Mouse (Mus musculus) gastrocnemius, postnatal 36 days (tissue): Measurements from ENCODE around the gene Gm45799. TPM values are rescaled to one million over a fixed set of nuclear protein-coding genes. Genes with fewer than 3 reads are reported as not detected.

ENCODE experiments used
- DNase-seq, 2 experiments: peaks; one replicate each; pipeline ENCODE4 v3.0.0; 2022
- intact Hi-C: fragments of 180-260 bp; cut with DNase I; formaldehyde crosslinking; loops from one replicate; pipeline ENCODE4 v1.15.1; 2025
- long read RNA-seq, 2 experiments: library from polyadenylated mRNA; stranded (forward); transcript quantifications; one replicate each; pipeline ENCODE4 v2.0.0; 2021
- total RNA-seq, 2 experiments: library from RNA; stranded (reverse); gene quantifications; 2 replicates each; pipeline ENCODE4 v1.2.3; 2021

Gene Gm45799
- 1 to 10 TPM; 1.8 to 2.2 TPM for total RNA-seq
- long read RNA-seq, experiment 1, partial matches to known transcripts = 0 of 10 reads
- long read RNA-seq, experiment 1, other reads (novel, unspliced or antisense) = 10 of 10 reads
- long read RNA-seq, experiment 2, partial matches to known transcripts = 0 of 1 reads
- long read RNA-seq, experiment 2, other reads (novel, unspliced or antisense) = 1 of 1 reads

DNA sequence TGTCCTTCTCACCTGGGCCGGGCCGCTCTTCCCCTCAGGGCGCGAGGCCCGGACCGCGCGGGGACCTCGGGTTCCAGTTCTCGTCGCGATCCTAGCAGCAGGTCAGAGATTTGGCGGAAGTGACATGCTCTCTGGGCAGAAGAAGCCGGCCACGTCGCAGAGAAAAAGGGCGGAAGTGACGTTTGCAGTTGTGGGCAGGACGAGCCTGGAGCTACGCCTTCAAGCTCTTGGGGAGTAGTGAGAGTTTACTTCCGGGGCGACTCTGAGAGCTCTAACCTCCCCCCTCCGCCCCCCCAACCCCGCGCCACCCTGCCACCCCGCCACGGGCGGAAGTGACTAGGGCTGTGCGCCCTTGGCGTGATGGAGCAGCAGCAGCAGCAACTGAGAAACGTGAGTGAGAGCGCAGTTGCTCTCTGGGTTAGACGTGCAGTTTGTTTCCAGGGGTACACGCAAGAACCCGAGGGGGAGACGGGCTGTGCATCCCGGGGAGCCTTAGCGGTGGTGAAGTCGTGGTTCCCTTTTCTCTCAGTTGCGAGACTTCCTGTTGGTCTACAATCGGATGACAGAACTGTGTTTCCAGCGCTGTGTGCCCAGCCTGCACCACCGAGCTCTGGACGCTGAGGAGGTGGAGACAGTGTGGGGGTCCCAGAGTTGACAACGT, at the start of gene Gm45799, which contains the start of gene Arfip2:
TSS of gene Gm45799 (plus strand) at position 320 of the 661 bp plus-strand sequence.
TSS of gene Arfip2 (minus strand) at position 184 of the 661 bp plus-strand sequence.
- intact Hi-C loops = loop anchor here (5.0 kb wide), 1 partner anchor 92 kb away; no protein-coding TSS in a partner anchor
- peak; percentile 94 for DNase-seq

DNA sequence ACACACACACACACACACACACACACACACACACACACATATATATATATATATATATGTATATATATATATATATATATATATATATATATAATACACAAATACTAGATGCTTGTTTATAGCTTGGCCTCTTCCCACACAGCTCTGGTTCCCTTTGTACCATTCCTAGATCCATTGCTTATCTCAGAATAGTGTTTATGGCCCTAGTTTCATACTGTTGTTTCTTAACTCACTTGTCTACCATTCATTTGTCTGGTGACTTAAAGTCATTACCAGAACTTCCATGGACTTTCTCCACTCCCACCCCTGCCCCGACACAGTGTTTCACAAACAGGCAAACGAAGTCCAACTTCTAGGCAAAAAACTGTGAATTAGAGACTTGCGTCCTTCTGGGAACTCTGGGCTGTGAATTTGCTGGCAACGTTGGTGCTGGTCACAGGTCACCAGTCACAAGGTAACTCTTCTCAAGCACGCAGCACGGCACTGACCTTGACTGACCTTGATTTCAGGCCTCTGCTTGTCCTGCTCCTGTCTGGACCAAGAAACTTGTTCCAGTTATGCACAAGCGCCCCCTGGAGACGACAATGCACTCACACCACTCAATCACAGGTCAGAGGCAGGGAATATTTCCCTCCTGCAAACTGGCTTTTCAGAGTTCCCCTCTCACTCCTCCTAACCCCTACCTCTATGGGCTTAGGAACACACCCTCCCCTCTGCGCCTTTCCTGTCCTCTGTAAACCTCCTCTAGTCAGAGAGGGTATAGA, 37.3 kb upstream of the Gm45799 start:
- intact Hi-C loops = loop anchor here (5.0 kb wide), 1 partner anchor 66 kb away; no protein-coding TSS in a partner anchor
- DNase-seq = peak; percentile 43 to 57

DNA sequence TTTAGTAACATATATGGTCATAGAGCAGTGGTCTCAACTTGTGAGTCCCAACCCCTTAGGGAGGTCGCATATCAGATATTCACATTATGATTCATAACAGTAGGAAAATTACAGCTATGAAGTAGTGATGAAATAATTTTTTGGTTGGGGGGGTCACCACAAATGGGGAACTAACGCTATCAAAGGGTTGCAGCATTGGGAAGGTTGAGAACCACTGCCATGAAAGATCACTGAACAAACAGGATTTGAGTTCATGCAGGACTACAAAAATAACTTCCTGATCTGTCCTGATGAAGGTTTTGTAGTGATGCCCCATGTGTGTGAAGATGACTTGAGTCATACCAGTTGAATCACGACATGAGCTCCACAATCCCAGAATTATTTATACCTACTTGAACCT, 31.9 kb upstream of the Gm45799 start:
- intact Hi-C loops = no loop called here
- DNase-seq = no peak

- DNase-seq = no peak
- intact Hi-C loops = no loop called here
Observed at GRCm38 (mm10) chr7:105611767-105612166, 28.6 kb upstream of the Gm45799 start.

GRCm38 (mm10) chr7:105614400-105614799, 26.0 kb upstream of the Gm45799 start:
- intact Hi-C loops = no loop called here
- no peak for DNase-seq

DNA sequence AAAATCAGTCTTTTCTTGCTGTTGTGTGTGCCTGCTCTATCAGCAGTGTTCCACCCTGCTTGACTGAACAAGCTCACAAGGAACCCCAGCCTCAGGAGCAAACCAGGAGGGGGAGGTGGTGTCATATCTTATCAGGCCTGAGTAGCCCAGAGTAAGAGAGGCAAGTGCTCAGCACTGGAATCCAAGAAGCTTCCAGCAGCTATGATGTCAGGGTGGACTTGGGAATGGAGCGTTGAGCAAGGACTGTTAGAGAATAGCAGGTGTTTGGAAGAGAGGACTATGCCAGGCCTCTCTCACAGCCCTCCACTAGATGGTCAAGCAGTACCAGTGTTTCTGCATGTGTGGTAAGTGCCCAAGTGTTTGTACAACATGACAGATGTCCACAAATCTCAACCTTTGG, 24.6 kb upstream of the Gm45799 start:
- DNase-seq = no peak
- intact Hi-C loops = no loop called here

- DNase-seq = no peak
- intact Hi-C loops = no loop called here
Observed at GRCm38 (mm10) chr7:105616561-105616960, 23.8 kb upstream of the Gm45799 start.

- DNase-seq = no peak
- intact Hi-C loops = no loop called here
Observed at GRCm38 (mm10) chr7:105617810-105618209, 22.5 kb upstream of the Gm45799 start.

DNA sequence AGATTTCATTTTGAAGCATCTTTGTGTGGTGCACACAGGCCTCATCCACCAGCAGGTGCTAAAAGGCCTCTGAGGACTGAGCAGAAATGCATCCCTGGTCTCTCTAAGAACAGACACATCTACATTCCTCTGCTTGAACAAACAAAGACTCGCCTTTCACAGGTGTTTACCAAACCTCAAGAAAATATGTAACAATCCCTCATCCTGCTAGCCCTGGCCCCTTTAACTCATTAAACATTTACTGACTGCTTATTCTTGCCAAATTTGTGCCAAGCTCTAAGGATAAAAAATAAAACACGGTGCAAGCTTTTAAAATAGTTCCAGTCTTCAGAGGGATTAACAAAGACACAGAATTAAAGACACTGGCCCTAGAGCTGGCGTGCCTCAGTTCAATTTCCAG, 20.7 kb upstream of the Gm45799 start:
- intact Hi-C loops = no loop called here
- no peak for DNase-seq

- intact Hi-C loops = no loop called here
Observed at GRCm38 (mm10) chr7:105621053-105621452, 19.3 kb upstream of the Gm45799 start.

DNA sequence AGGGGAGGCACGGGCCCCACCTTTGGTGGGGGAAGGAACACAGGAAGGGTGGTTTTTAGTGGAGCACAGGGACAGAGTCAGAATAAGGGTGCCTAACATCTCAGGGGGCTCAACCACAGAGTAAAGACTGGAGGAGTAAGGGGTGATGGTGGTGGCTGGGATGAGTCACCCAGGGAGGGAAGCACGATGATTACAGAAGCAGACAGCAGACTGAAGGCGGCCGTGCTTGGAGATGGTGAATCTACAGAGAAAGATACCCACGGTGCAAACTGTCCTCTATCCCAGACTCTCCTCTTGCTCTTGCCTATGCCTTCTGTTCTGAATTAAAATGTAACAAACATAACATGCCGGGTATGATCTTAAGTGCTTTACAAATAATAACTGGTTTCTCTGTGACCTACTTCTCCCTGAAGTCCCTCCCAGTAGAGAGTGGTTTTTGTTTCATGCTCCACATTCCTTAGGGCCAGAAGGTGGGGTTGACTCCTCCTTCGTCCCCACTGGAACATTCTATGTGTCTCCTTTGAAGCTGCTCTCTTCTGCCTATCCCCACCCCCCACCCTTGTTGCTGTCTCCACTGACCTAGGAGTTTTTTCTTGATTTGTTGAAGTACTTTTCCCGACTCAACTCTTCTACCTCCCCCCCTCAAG, 18.6 kb upstream of the Gm45799 start:
- DNase-seq = no peak
- intact Hi-C loops = no loop called here

More at GRCm38 (mm10) chr7:105621053-105621452, 19.3 kb upstream of the Gm45799 start:
- no peak for DNase-seq

- no peak for DNase-seq
- intact Hi-C loops = no loop called here
Observed at GRCm38 (mm10) chr7:105625397-105625796, 15.0 kb upstream of the Gm45799 start.

GRCm38 (mm10) chr7:105628633-105629032, 11.7 kb upstream of the Gm45799 start:
- intact Hi-C loops = no loop called here

GRCm38 (mm10) chr7:105632551-105632972, 7.8 kb upstream of the Gm45799 start:
- no peak for DNase-seq
- intact Hi-C loops = loop anchor here (10.0 kb wide), 1 partner anchor 228 kb away; the partner anchor contains the start of genes Cnga4 and Fam160a2

More at GRCm38 (mm10) chr7:105628633-105629032, 11.7 kb upstream of the Gm45799 start:
- peak in 1 of 2 experiments; percentile 44 for DNase-seq

- intact Hi-C loops = loop anchor here (10.0 kb wide), 1 partner anchor 228 kb away; the partner anchor contains the start of genes Cnga4 and Fam160a2
- peak; percentile 85 to 91 for DNase-seq
Observed at GRCm38 (mm10) chr7:105633127-105633800, 7.1 kb upstream of the Gm45799 start, which contains the start of gene Trim3. Trim3 (minus strand) TSS chr7:105633571.

DNA sequence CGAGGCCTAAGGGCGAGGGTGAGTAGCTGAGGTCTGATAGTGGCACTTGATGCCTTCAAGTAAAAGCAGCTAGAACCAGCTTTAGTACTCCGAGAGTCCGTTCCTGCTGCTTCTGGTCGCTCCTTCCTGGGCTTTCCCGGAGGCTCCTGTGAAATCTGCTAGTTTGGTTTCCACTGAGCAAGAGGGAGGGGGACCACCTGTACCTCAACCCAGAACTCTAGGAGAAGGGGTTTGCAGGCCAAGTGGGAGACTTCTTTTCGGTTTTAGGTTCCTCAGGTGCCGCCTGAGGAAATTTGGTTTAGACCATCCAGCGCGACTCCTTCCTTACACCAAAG, 6.6 kb upstream of the Gm45799 start:
- intact Hi-C loops = loop anchor here (10.0 kb wide), 1 partner anchor 229 kb away; the partner anchor contains the start of genes Cnga4 and Fam160a2

DNA sequence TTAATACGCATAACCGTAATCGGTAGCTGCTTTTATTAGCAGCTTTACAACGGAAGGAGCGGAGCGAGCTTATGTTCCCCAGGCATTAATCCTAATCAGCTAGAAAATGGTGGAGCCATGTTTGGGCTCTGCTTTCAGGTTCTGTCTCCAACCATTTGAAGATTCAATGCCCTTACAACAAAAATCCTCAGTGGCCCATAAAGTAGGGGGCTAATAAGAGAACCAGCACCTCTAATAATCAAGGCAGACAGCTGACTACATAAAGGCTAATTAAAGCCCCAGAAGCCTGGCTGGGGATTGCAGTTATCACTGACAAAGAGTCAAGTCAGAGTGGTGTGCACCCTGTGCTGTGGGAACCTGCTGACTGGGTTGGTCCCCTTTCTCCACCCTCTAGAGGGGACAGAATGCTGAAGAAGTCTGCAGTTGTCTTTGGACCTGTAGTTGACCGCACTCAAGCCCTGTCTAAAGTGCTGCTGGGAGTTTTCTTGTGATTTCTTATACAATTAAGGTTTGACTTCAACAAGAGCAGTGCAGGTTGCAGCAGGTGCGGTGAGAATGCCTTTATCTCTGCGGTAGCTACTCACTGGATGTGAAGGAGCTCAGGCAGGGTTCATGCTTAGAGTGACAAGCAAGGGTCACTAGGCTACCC, 6.0 kb upstream of the Gm45799 start:
- intact Hi-C loops = loop anchor here (10.0 kb wide), 1 partner anchor 230 kb away; the partner anchor contains the start of genes Cnga4 and Fam160a2
- no peak for DNase-seq

More for the DNA sequence above, 6.6 kb upstream of the Gm45799 start:
- DNase-seq = no peak

GRCm38 (mm10) chr7:105635726-105636125, 4.6 kb upstream of the Gm45799 start:
- no peak for DNase-seq
- intact Hi-C loops = loop anchor here (10.0 kb wide), 1 partner anchor 231 kb away; the partner anchor contains the start of genes Cnga4 and Fam160a2

GRCm38 (mm10) chr7:105638776-105639175, 1.6 kb upstream of the Gm45799 start:
- intact Hi-C loops = loop anchor here (10.0 kb wide), 1 partner anchor 234 kb away; the partner anchor contains the start of genes Cnga4 and Fam160a2

More at GRCm38 (mm10) chr7:105638776-105639175, 1.6 kb upstream of the Gm45799 start:
- DNase-seq = no peak
